Mouse (Mus musculus) intestine, postnatal 0 days (tissue): ENCODE data around the gene Akr1b8. TPM values are rescaled to one million over a fixed set of nuclear protein-coding genes. Genes with fewer than 3 reads are reported as not detected.

Experiments used
- ATAC-seq: fragments of 200-750 bp; cut with Nextera tagmentation; 2 replicates; pipeline ENCODE4 v1.8.0; 2017; ENCODE audit warnings: mild to moderate bottlenecking, moderate TSS enrichment, moderate library complexity
- H3K27ac ChIP-seq: fragments of 300-500 bp; sonication (generic); 2 replicates; pipeline ENCODE4 v1.5.1; 2014; ENCODE audit warnings: mild to moderate bottlenecking, low read depth, low read length, moderate library complexity
- H3K27me3 ChIP-seq: fragments of 300-500 bp; sonication (generic); replicated peaks from 2 replicates; pipeline ENCODE4 v1.6.1; 2014; ENCODE audit warnings: low read length, mixed read lengths; ENCODE audit not compliant: control insufficient read depth, insufficient read depth
- H3K36me3 ChIP-seq: fragments of 300-500 bp; sonication (generic); 2 replicates; pipeline ENCODE4 v1.6.1; 2014; ENCODE audit warnings: mild to moderate bottlenecking, moderate library complexity; ENCODE audit not compliant: control insufficient read depth, insufficient read depth
- H3K4me1 ChIP-seq: fragments of 300-500 bp; sonication (generic); replicated peaks from 2 replicates; pipeline ENCODE4 v1.6.1; 2014; ENCODE audit warnings: antibody characterized with exemption, low read length, mixed read lengths; ENCODE audit not compliant: control insufficient read depth, insufficient read depth
- H3K4me2 ChIP-seq: fragments of 300-500 bp; sonication (generic); replicated peaks from 2 replicates; pipeline ENCODE4 v1.6.1; 2014; ENCODE audit warnings: low read depth, mild to moderate bottlenecking, moderate library complexity
- H3K4me3 ChIP-seq: fragments of 300-500 bp; sonication (generic); 2 replicates; pipeline ENCODE4 v1.5.1; 2014; ENCODE audit warnings: low read depth, low read length
- H3K9ac ChIP-seq: fragments of 300-500 bp; sonication (generic); 2 replicates; pipeline ENCODE4 v1.6.1; 2014; ENCODE audit warnings: mild to moderate bottlenecking, low read depth, low read length
- H3K9me3 ChIP-seq: fragments of 300-500 bp; sonication (generic); 2 replicates; pipeline ENCODE4 v1.6.1; 2016; ENCODE audit warnings: mixed run types; ENCODE audit not compliant: control insufficient read depth
- CTCF ChIP-seq: sonication (generic); IDR thresholded peaks from 2 replicates; pipeline ENCODE4 v1.5.1; 2016; ENCODE audit warnings: low read depth, mild to moderate bottlenecking, control low read depth, antibody characterized with exemption, moderate library complexity
- WGBS: fragments of 180-500 bp; shearing (Covaris S2); extraction: QIAGEN DNeasy Blood & Tissue Kit; methylation state at CpG from one replicate; pipeline ENCODE4 v1.1.7; 2014; 5-methylcytosine and 5-hydroxymethylcytosine counted together
- polyA plus RNA-seq: library from polyadenylated mRNA; unstranded; fragments of >200 nt; fragmentation: Nextera tagmentation; extraction: Ambion mirVana; gene quantifications from 2 replicates; pipeline ENCODE4 v1.2.1, GENCODE M21; 2015

Gene Akr1b8
- polyA plus RNA-seq, 1 experiment from 2014 or later, result 5.8 TPM

DNA sequence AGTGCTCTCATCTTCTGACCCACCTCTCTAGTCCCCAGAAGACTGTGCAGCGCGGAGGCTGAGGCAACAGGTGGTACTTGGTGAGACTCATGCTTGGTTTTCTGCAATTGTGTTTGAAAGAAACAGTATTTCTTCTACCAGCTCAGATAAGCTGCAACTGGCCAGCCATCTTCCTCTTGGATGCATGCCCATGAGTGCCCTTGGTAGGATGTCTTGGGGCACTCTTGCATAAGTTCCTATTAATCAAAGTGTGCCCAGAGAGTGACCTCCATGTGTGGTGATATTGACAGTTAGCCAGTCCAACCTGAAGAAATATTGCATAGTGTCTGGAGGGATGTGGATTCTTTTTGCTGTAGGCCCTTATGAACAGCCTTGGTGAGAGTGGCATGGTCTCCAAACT is 62.6 kb downstream of the Akr1b8 start:
- no peaks in the 10 kb centered on the region for H3K9me3 ChIP-seq
- 96% methylated on average over 2 of the region's 2 CpGs for WGBS

More for the DNA sequence above, 62.6 kb downstream of the Akr1b8 start:
- H3K9ac ChIP-seq, result no peak overlapping the region
- ATAC-seq, result no peak
- H3K4me3 ChIP-seq, result no peak overlapping the region
- H3K4me2 ChIP-seq, result no peak overlapping the region
- no peak for TF ChIP-seq CTCF
- no peaks in the 10 kb centered on the region for H3K36me3 ChIP-seq
- 0 out of 2 replicates have a peak, but pooled peaks cover 3% of the 10 kb centered on the region for H3K4me1 ChIP-seq
- H3K27me3 ChIP-seq, result no peaks in the 10 kb centered on the region
- H3K27ac ChIP-seq, result no peak overlapping the region

Other genes starting within 250 kb of the Akr1b8 start
- 17.2 and 19.1 TPM in 2 replicates for gene Slc35b4, start 177.0 kb upstream of the Akr1b8 start, polyA plus RNA-seq
- gene Akr1b3, start 36.6 kb upstream of the Akr1b8 start, polyA plus RNA-seq, result 69.4 and 72.9 TPM in 2 replicates
- gene Akr1b10, start 30.1 kb downstream of the Akr1b8 start, polyA plus RNA-seq, result 9.9 and 10.5 TPM in 2 replicates
- gene Akr1b7, start 58.2 kb downstream of the Akr1b8 start, polyA plus RNA-seq, result 5.3 and 6.5 TPM in 2 replicates
- gene Bpgm, start 122.1 kb downstream of the Akr1b8 start, polyA plus RNA-seq, result 70.8 and 73.1 TPM in 2 replicates
- 239 and 283 TPM in 2 replicates for gene Cald1, start 244.4 kb downstream of the Akr1b8 start, polyA plus RNA-seq